Mouse (Mus musculus): ENCODE results near the gene Hes1.

- TF ChIP-seq CTCF (IDR thresholded peaks at IDR 0.05; ENCODE audit: low read depth) (no peak), EP300 (IDR thresholded peaks at IDR 0.05; ENCODE audit: low read depth) (no peak)
These were observed 40.2 kb downstream of the Hes1 start for GRCm38 (mm10) chr16:30104363-30104762.

Measured in heart, postnatal 0 days (tissue).